Mouse (Mus musculus): ENCODE measurements around the gene Ostm1.

The Ostm1 gene

GRCm38 (mm10) chr10:42630596-42631355, 47.2 kb downstream of the Ostm1 start:
- 38% methylated on average over 19 of the region's 19 CpGs for WGBS

DNA sequence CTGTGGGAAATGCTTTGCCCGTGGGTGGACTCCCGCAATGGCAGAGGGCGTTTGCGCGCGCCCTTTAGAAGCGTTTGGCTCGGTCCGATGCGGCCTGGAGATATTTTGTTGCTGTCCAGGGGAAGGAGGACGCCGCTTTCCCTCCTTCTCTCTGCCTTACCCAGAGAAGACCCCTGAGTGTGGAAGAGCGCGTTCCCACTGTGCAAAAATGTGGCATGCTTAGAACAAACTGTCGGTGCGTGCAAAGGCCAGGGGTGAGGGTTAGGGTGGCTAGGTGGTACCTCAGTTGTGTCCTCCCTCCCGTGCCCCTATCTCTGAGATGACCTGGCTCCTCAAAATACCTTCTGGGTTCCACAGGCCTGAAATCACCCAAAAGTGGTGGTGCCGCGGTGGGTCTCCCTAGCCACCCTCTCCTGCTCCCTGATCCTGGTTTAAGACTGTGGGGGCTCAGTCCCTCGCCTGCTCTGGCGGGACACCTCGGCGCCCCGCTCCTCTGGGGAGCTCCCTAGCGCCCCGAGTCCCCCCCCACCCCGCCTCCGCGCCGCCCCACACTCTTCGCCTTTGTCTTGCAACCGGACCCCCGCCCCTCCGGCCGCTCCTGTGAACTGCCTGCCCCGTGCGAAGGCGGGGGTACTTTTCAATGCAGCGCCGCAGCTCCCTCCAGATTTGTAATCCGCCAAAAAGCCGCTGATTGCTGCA, 48.3 kb downstream of the Ostm1 start:
- WGBS = 10% methylated on average over 42 of the region's 42 CpGs

DNA sequence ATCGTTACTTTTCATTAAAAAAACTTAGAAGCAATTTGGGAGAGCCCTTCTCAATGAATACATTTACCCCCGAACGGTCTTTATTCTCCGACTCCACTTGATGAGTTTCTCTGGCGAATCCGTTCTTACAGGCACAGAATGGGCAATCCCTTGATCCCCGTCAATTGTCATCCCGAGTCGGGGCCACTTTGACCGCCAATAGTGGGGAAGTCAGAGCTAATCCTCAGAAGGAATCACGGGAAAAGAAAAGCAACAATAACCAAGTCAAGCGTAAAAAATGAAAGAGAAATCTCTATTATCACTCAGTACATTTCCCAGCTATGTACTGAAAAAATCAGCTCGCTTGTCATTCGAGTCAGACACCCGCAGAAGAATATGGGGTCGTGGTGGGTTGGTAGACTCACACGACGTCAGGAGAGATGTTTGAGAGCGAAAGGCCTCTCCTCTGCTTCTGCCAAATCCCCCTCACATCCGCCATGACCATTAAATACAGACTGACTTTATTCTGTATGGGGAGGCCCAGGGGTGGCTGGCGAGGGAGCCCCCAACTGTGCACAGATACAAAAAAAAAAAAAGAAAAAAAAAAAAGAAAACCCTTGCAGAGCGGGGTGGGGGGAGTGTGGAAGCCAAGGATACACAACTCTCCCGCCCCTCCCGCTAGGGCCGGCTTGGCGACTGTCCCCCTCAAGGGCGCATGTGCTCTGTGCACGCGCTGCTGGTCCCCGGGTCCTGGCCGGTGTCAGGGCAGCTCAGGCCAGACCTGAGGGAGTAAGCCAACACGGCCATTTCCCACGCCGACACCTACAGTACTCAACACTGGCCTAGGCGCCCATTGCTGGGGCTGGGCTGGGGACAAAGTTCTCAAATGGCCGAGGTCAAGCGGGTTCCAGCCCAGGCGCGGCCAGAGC, 49.1 kb downstream of the Ostm1 start:
- 8% methylated on average over 39 of the region's 39 CpGs for WGBS

GRCm38 (mm10) chr10:42633361-42634121, 49.9 kb downstream of the Ostm1 start:
- 34% methylated on average over 23 of the region's 23 CpGs for WGBS

DNA sequence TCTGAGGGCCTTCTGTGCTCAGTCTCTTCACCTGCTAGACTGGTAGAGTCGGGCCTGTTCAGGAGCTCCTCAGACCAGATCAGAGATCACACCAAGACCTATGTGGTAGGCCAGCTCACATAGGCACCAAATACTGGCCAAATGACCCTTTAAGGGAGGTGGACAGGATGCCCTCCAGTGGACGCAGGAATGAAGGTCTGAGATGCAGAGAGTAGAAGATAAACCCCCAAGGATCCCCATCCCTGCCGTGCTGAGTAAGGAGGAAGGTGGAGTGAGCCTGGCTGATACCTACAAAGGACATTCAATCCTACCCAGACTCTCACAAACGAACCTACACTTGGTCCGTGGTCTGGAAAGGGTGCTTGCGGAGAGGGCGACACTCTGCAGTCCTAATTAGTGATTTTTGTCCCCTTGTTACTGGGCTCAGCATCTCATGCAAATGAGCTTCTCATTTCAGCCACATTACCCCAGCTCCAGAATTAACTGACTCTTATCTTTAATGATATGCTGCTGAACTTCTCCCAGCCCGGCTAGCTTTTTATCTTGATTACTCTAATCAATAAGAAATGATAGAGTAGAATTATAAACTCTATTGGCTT, 50.6 kb downstream of the Ostm1 start:
- WGBS = 13% methylated on average over 8 of the region's 8 CpGs

GRCm38 (mm10) chr10:42635046-42635445, 51.4 kb downstream of the Ostm1 start:
- WGBS = 20% methylated on average over 11 of the region's 11 CpGs

DNA sequence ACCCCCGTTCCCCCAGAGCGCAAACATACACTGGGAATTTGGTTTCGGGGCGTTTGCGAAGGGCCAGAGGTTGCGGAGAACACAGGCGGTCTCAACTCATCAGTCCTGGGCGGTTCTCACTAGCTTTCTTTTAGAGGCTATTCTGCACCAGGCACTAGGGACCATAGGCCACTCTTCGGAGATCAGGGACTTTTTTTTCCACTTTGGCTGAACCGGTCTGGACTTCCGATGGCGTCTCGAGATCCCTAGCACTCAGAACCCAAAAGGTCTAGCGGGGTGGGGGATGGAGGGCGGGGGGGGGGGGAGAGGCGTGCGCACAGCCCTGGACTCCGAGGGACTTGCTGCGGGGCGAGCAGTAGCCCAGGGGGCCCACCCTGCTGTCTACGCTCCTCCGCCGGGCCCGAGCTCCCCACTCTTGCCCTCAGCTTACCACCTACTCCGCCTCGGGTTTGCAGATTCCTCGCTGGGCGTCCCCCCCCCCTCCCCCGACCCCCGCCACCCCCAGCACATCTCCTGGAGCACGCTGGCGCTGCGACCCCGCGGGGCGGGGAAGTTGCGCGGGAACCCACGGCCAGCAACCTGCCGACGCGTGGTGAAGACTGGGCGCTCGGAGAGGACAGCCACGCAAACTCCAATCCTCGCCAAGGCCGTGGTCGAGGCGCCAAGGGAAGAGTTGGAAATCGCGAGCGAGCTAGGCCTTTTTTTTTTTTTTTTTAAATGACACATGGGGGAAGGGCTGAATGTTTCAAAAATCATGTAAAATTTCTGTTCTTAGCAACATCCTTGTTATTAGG, 52.1 kb downstream of the Ostm1 start:
- 6% methylated on average over 52 of the region's 52 CpGs for WGBS

DNA sequence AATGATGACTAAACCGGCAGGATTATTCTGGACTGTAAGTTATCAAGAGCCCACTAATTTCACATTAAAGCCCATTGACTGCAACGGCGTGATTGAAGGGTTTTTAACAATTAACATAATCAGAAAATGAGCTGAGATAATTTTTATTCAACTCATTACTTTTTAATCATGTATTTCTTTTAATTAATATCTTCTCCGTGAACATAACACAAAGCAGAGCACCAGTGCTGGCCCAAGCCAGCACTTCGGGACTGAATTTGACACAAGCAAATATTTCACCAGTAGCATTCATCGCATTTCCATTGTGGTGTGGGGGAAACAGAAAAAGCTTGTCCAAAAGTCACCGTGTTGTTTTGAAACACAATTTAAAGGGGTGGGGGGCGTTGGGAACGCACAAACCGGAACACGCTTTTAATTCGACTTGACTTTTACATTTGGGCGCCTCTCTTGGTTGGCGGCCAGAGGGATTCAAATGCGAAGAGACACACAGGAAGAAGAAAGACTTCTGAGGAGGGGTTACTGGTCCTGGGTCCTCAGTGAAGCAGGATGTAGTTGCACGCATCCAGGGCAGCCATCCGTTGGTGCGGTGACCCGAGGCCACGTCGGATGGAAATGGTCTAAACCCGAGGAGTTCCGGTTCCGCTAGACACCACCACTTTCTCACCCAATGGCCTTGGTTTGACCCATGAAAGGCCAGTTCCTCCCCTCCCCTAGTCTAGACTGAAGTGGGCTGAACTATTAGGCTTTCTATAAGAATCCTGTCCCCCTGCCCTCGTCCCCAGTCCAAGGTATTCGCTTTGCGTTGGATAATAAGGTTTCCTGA, 52.9 kb downstream of the Ostm1 start:
- 32% methylated on average over 27 of the region's 27 CpGs for WGBS

GRCm38 (mm10) chr10:42637183-42637788, 53.7 kb downstream of the Ostm1 start:
- 8% methylated on average over 18 of the region's 18 CpGs for WGBS

DNA sequence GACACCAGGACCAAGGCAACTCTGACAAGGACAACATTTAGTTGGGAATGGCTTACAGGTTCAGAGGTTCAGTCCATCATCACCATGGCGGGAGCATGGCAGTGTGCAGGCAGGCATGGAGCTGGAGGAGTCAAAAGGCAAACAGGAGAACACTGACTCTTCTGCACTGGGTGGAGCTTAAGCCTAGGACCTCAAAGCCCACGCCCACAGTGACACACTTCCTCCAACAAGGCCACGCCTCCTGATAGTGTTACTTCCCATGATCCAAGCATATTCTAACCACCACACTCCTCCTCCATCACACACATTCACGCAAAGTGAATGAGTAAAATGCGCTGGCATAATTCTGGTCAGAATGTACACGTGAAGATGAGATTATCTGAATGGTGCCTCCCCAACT, 56.2 kb downstream of the Ostm1 start:
- WGBS = 96% methylated on average over 6 of the region's 6 CpGs

DNA sequence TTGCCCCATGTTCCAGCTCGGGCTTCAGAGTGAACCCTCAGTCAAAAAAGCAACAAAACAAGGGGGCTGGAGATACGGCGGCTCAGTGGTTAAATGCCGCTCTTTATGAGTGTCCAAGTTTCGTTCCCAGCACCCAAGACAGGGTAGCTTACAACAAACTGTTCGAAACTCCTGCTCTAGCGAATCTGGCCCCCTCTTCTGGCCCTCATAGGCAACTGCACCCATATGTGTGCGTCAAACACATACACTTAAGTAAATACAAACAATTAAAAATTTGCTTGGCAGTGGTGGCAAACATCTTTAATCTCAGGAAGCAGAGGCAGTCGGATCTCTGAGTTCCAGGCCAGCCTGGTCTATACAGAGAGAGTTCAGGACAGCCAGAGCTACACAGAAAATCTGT, 60.0 kb downstream of the Ostm1 start:
- 89% methylated on average over 9 of the region's 9 CpGs for whole genome bisulfite sequencing

DNA sequence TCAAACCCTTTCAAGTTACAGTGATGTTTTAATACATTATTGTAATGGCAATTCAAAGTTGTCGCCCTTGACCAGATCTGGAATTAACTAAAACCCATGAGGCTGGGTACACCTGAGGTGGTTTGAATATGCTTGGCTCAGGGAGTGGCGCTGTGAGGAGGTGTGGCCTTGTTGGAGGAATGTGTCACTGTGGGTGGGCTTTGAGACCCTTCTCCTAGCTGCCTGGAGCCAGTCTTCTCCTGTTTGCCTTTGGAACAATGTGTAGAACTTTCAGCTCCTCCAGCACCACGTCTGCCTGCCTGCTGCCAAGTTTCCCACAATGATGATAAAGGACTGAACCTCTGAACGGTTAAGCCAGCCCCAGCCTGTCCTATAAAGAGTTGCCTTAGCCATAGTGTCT, 62.7 kb downstream of the Ostm1 start:
- WGBS = 73% methylated on average over 4 of the region's 4 CpGs

DNA sequence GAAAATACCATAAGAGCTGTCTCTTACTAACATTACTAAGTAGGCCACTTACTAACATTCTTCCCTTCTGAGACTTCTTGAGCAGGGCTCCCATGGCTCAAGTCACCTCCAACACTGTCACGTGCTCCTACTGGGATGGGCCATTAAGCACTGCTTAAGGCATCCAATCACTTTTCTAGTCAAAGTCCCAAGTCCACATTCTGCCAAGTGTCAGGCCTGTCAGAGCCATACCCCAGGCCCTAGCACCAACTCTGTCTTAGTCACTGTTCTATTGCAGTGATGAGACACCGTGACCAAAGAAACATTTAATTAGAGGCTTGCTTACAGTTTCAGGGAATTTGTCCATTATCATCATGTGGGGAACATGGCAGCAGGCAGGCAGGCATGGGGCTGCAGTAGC, 78.3 kb downstream of the Ostm1 start:
- WGBS = 91% methylated on average over 2 of the region's 2 CpGs

DNA sequence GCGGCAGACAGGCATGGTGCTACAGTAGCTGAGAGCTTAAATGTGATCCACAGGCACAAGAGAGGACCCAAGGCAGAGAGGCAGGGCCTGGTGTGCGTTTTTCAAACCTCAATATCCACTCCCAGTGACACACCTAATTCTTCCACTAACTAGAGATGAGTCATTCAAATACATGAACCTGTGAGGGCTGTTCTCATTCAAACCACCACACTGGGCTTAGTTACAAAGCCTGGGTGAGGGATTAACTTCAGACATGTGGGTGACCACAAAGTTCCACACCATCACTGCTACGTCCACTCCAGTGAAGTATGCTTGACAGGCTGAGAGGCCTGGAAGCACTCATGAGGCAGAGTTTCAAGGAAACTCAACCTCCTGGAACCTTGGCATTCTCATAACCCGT, 86.3 kb downstream of the Ostm1 start:
- 91% methylated on average over 4 of the region's 4 CpGs for WGBS

GRCm38 (mm10) chr10:42672798-42673197, 89.2 kb downstream of the Ostm1 start:
- WGBS = 90% methylated on average over 3 of the region's 3 CpGs

DNA sequence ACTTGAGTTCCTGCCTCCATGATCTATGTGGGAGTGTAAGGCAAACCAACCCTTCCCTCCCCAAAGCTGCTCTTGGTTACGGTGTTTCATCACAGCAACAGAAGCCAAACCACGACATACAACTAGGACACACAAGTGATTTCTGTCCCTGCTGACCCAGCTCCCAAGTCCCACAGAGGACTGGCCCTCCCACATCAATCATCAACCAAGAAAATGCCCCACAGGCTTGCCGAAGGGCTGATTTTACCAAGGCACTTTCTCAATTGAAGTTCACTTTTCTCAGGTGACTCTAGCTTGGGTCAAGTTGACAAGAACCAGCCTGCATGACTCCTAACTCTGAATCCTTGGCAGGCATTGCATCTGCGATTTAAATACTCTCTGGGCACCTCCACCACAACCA, 91.9 kb downstream of the Ostm1 start:
- WGBS = 91% methylated on average over 4 of the region's 4 CpGs

DNA sequence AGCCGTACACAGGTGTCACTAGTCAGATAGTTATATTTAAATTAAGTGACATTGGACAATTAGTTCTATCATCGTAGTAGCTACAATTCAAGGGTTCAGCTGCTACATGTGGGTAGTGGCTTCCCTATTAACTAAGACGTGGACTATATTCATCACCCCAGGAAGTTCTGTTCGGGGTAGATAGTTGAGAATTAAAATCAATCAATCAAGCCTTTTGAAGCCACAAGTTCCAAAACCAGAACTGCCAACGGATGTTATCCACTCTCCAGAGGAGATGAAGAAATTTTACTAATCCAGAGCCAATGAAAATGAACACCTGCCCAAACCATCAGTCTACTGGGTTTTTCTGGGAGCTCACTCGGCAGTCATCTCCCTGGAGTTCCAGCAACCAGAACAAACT, 94.7 kb downstream of the Ostm1 start:
- 41% methylated on average over 6 of the region's 6 CpGs for WGBS

- under 1% methylated on average over 55 of the region's 56 CpGs for WGBS
These were observed 95.2 kb downstream of the Ostm1 start for GRCm38 (mm10) chr10:42678755-42679364.

DNA sequence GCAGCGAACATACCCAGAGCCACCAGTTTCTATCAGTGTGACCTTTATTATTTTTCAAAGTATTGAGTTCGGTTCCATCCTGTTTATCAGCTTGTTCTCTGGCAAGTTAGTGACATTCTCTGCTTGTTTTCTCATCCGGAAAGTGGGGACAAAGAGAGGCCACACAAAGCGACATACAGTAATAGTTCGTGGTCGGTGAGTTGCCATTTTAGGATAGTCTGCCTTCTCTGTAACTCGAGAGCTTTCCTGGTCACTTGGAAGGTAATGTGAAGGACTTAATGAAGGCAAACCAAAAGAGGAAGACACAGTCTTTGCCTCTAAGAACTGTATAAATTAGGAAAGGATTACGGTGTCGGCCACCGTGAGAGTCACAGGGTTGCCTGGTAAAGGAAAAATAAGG, 96.0 kb downstream of the Ostm1 start:
- WGBS = 9% methylated on average over 10 of the region's 10 CpGs

All from cerebral cortex, adult 2 months (tissue).